Mouse (Mus musculus): ENCODE measurements around the gene Tmem258.

- TF ChIP-seq CTCF (IDR thresholded peaks at IDR 0.05; ENCODE audit: borderline replicate concordance, insufficient read depth, low read length) (no peak), POLR2A (IDR thresholded peaks at IDR 0.05; ENCODE audit: low read depth, low read length) (no peak)
Observed at GRCm38 (mm10) chr19:10176477-10176876, 27.3 kb upstream of the Tmem258 start.

Data from embryonic fibroblast, embryonic 13.5 days (primary cell).